Mouse (Mus musculus) heart, postnatal 0 days (tissue): Measurements from ENCODE around the gene Crlf1.
"Not testable (repeated sequence)": the region's sequence is repeated elsewhere in the genome, so short reads cannot be mapped to it uniquely, and the experiment has no call there.

Experiments
- CTCF ChIP-seq: IDR thresholded peaks from 2 replicates; pipeline ENCODE4 v1.5.1; 2016; ENCODE audit warnings: antibody characterized with exemption, control low read depth, low read depth
- EP300 ChIP-seq: IDR thresholded peaks from 2 replicates; pipeline ENCODE4 v1.6.1; 2016; ENCODE audit warnings: antibody characterized with exemption, low read depth

DNA sequence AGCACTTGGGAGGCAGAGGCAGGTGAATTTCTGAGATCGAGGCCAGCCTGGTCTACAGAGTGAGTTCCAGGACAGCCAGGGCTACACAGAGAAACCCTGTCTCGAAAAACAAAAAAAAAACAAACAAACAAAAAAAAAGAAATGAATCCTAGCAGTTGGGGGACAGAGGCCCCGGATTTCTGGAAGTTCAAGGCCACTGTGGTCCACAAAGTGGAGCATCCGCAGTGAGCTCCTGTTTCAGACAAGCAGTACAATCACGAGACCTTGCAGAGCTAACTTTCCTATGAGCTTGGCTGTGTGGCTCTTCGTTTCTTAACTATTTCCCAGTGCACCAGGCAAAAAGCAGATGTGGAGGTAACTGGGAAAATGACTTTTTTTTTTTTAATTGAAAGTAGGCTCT is 18.2 kb downstream of the Crlf1 start:
- TF ChIP-seq EP300, CTCF: not testable (repeated sequence)
